Mouse (Mus musculus) splenic B cell, adult 2 months (primary cell): ENCODE results near the gene Cdhr5.

Experiments
- DNase-seq: peaks from one replicate; pipeline ENCODE4 v3.0.0-alpha.2; 2011; ENCODE audit warnings: low read depth, low spot score
- H3K27me3 ChIP-seq: 2 replicates; pipeline ENCODE4 v1.6.1; 2012; ENCODE audit warnings: mild to moderate bottlenecking, low read length, moderate library complexity, mixed read lengths; ENCODE audit not compliant: control insufficient read depth, poor library complexity, insufficient read depth, severe bottlenecking
- H3K36me3 ChIP-seq: 2 replicates; pipeline ENCODE4 v1.6.1; 2012; ENCODE audit warnings: mild to moderate bottlenecking, low read length, moderate library complexity, mixed read lengths; ENCODE audit not compliant: control insufficient read depth, poor library complexity, insufficient read depth, severe bottlenecking

The Cdhr5 gene

GRCm38 (mm10) chr7:141292583-141293388 is 16.2 kb upstream of the Cdhr5 start:
- Histone ChIP-seq H3K36me3 (no peaks in the 10 kb centered on the region), H3K27me3 (no peaks in the 10 kb centered on the region; the same call in 1 of the 2 replicates)
- no peak for DNase-seq

GRCm38 (mm10) chr7:141291921-141292582 is 15.5 kb upstream of the Cdhr5 start, which contains the start of gene Drd4:
TSS of gene Drd4 (plus strand) at chr7:141292006.
- Histone ChIP-seq H3K27me3 (no peaks in the 10 kb centered on the region; the same call in 1 of the 2 replicates), H3K36me3 (no peaks in the 10 kb centered on the region)
- DNase-seq, result no peak

DNA sequence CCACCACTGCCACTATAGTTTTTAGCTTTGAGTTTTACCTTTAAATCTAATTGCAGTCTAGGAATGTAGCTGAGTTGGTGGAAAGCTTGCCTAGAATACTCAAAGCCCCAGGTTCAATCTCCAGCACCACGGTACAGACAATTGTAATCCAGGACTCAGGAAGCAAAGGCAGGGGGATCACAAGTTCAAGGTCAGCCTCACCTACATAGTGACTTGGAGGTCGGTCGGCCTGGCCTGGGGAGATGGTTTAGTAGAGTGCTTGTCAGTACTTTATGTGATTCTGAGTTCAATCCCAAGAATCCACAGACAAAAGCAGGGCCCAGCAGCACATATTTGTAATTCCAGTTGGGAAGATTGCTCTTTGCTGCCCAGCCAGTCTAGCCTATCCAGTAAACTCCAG is 11.5 kb upstream of the Cdhr5 start:
- DNase-seq, result no peak

GRCm38 (mm10) chr7:141282756-141283155 is 6.2 kb upstream of the Cdhr5 start:
- no peak for DNase-seq
- Histone ChIP-seq H3K27me3 (no peaks in the 10 kb centered on the region), H3K36me3 (no peaks in the 10 kb centered on the region)

More for the DNA sequence above, 11.5 kb upstream of the Cdhr5 start:
- Histone ChIP-seq H3K36me3 (no peaks in the 10 kb centered on the region), H3K27me3 (no peaks in the 10 kb centered on the region; the same call in 1 of the 2 replicates)

GRCm38 (mm10) chr7:141281442-141281841 is 4.9 kb upstream of the Cdhr5 start:
- Histone ChIP-seq H3K36me3 (no peaks in the 10 kb centered on the region), H3K27me3 (no peaks in the 10 kb centered on the region)
- no peak for DNase-seq

GRCm38 (mm10) chr7:141278766-141279590 is 2.4 kb upstream of the Cdhr5 start, which contains the start of gene Sct:
TSS of gene Sct (minus strand) at chr7:141279133.
- H3K27me3 ChIP-seq, result no peaks in the 10 kb centered on the region
- peak; percentile 31 for DNase-seq
- H3K36me3 ChIP-seq, result no peaks in the 10 kb centered on the region

DNA sequence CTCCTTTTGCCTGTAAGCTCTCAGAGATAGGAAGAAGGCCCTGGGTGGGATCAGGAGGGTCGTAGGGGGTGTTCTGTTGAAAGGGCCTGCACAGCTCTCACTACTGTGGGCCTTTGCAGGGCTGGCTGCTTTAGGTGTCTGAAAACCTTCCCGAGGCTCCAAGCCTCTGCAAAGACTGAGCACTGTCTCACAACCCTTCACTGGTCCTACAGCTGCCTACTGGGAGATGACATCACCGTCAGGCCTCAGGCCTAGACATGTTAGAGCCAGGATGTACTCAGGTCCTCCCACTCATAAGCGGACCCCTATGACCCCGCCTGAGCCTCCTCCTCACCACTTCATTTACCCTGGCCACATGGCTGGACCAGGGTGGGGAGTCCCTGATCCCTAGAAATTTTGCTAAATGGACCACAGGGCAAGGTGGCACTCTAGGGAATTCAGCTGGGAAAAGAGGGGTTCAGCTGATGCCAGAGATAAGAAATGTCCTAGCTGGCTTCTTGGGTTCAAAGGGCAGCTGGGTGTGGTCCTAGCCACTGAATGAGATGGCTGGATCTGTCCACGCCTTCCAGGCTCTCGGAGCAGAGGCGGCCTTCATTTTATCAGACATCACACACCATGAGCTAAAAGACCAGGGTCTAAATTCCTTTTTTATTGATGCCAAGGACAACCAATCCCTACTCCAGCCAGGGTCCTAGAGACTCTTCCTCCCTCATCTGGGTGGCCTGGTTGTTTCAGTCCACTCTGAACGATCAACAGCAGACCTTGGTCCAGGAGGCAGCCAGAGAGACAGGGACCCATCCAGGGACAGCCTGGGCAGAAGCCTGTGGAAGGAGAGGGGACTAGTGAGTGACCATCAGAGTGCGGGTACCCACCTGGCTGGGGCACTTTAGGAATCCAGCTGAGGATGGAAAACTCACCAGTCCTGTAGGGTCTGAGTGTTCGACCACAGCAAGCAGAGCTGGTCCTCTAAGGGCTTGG is 1.4 kb upstream of the Cdhr5 start:
- H3K36me3 ChIP-seq, result no peaks in the 10 kb centered on the region
- H3K27me3 ChIP-seq, result no peaks in the 10 kb centered on the region
- no peak for DNase-seq

DNA sequence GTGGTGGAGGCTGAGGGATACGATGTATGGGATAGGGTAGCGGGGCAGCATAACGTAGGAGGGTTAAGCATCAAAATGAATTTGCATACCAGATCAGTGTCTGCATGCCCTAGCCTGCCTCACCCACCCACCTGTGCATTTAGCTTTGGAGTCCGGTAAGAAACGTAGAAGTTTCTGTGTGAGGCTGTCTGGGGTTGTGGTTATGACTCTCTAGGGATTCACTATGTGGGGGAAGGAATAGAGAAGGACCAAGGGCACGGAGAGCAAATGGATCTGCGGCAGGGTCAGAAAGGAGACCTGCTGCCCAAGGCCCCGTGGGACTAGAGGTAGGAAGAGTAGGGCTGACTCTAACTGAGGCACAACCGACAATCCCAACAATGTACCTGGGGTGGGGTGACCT is 1.2 kb downstream of the Cdhr5 start:
- DNase-seq, result peak; percentile 38
- Histone ChIP-seq H3K36me3 (no peaks in the 10 kb centered on the region), H3K27me3 (no peaks in the 10 kb centered on the region)

GRCm38 (mm10) chr7:141270631-141271030 is 6.0 kb downstream of the Cdhr5 start:
- Histone ChIP-seq H3K36me3 (no peaks in the 10 kb centered on the region), H3K27me3 (no peaks in the 10 kb centered on the region)
- no peak for DNase-seq

DNA sequence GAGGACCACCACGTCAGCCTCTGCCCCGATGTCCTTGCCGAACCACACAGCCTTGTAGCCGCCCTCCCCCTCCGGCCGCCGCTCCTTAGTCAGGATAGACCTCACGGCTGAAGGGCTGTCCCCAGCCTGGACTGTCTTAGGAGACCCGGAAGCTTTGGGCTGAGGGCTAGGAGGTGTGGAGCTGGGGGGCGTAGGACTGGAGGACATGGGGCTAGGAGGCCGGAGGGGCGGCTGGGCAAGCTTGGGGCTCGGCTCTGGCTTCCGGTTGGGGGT is 7.4 kb downstream of the Cdhr5 start:
- DNase-seq, result no peak
- no peaks in the 10 kb centered on the region for H3K27me3 ChIP-seq
- no peaks in the 10 kb centered on the region for H3K36me3 ChIP-seq

DNA sequence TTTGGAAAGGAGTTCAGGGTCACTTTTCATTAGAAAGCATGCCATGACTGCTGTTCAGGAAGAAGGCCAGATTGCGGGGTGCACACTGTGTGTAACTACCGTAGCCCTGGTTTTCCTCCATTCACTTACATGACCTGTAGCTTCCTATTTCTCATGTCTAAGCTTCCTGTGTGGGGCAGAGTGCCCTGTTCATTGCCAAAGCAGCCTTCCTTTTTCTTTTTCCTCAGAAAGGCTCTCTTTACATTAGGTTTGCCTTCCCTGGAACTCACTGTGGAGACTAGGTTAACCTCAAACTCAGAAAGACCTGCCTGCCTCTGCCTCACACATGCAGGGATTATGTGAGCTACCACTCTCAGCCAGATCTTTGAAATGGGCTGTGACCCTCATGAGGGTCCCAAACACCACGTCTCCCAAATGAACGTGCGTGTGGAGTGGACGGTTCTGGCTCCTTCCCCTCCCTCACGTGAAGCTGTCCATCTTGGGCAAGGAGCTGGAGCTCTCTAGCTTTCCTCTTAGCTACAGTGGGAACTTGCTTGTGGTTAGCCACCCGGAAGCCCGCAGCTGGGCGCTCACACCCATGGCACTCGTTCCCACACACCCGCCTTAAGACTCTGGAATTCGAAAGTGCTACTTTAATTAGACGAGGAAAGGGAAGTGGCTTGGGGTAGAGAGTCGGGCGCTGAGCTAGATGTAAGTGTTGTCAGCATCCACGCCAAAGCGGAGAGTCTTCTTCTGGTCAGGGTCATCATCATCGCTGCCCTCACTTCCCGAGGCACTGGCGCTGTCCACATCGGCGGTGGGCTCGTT is 7.9 kb downstream of the Cdhr5 start:
- Histone ChIP-seq H3K36me3 (no peaks in the 10 kb centered on the region), H3K27me3 (no peaks in the 10 kb centered on the region)
- DNase-seq, result peak; percentile 41

- H3K36me3 ChIP-seq, result peaks cover 6% of the 10 kb centered on the region
- peak; percentile 92 for DNase-seq
- H3K27me3 ChIP-seq, result no peaks in the 10 kb centered on the region
These were observed 10.6 kb downstream of the Cdhr5 start, which contains the start of gene Irf7 for GRCm38 (mm10) chr7:141265739-141266561. TSS of gene Irf7 (minus strand) at chr7:141266481.

GRCm38 (mm10) chr7:141265411-141265738 is 11.2 kb downstream of the Cdhr5 start:
- Histone ChIP-seq H3K27me3 (no peaks in the 10 kb centered on the region), H3K36me3 (peaks cover 11% of the 10 kb centered on the region)
- DNase-seq, result no peak
